Mouse (Mus musculus) lung, embryonic 14.5 days (tissue): Measurements from ENCODE around the gene Crybb1. TPM values are rescaled to one million over a fixed set of nuclear protein-coding genes. Genes with fewer than 3 reads are reported as not detected.

Experiments
- ATAC-seq: fragments of 200-750 bp; cut with Nextera tagmentation; 2 replicates; pipeline ENCODE4 v1.8.0; 2017; ENCODE audit warnings: mild to moderate bottlenecking, moderate TSS enrichment, moderate library complexity; ENCODE audit not compliant: insufficient read depth
- DNase-seq: peaks from one replicate; pipeline ENCODE4 v3.0.0-alpha.2; 2015
- H3K27ac ChIP-seq: fragments of 300-500 bp; sonication (generic); 2 replicates; pipeline ENCODE4 v1.5.1; 2014; ENCODE audit warnings: low read depth, mild to moderate bottlenecking, moderate library complexity
- H3K27me3 ChIP-seq: fragments of 300-500 bp; sonication (generic); 2 replicates; pipeline ENCODE4 v1.6.1; 2014; ENCODE audit warnings: low read length, control low read depth; ENCODE audit not compliant: insufficient read depth
- H3K36me3 ChIP-seq: fragments of 300-500 bp; sonication (generic); 2 replicates; pipeline ENCODE4 v1.6.1; 2014; ENCODE audit warnings: control low read depth; ENCODE audit not compliant: insufficient read depth
- H3K4me1 ChIP-seq: fragments of 300-500 bp; sonication (generic); 2 replicates; pipeline ENCODE4 v1.6.1; 2014; ENCODE audit warnings: antibody characterized with exemption, control low read depth; ENCODE audit not compliant: insufficient read depth
- H3K4me2 ChIP-seq: fragments of 300-500 bp; sonication (generic); 2 replicates; pipeline ENCODE4 v1.6.1; 2014; ENCODE audit warnings: mild to moderate bottlenecking
- H3K4me3 ChIP-seq: fragments of 300-500 bp; sonication (generic); 2 replicates; pipeline ENCODE4 v1.5.1; 2014; ENCODE audit warnings: low read depth, low read length
- H3K9ac ChIP-seq: fragments of 300-500 bp; sonication (generic); 2 replicates; pipeline ENCODE4 v1.6.1; 2014
- H3K9me3 ChIP-seq: fragments of 300-500 bp; sonication (generic); 2 replicates; pipeline ENCODE4 v1.6.1; 2016; ENCODE audit warnings: low read depth, low read length, control low read depth
- CTCF ChIP-seq: IDR thresholded peaks from 2 replicates; pipeline ENCODE4 v1.5.1; 2016; ENCODE audit warnings: antibody characterized with exemption, low read depth
- WGBS: fragments of 180-500 bp; shearing (Covaris S2); extraction: QIAGEN DNeasy Blood & Tissue Kit; methylation state at CpG from one replicate; pipeline ENCODE4 v1.1.7; 2014; 5-methylcytosine and 5-hydroxymethylcytosine counted together
- polyA plus RNA-seq: library from polyadenylated mRNA; unstranded; fragments of >200 nt; fragmentation: Nextera tagmentation; extraction: Ambion mirVana; gene quantifications from 2 replicates; pipeline ENCODE4 v1.2.1, GENCODE M21; 2014

Crybb1 gene
- polyA plus RNA-seq, 1 experiment from 2014 or later, result 2.0 TPM

- no peak overlapping the region for H3K9ac ChIP-seq
- H3K4me3 ChIP-seq, result no peak overlapping the region
- no peak overlapping the region for H3K27ac ChIP-seq
- no peaks in the 10 kb centered on the region for H3K9me3 ChIP-seq
- no peak for TF ChIP-seq CTCF
- 93% methylated on average over 7 of the region's 7 CpGs for WGBS
- H3K27me3 ChIP-seq, result no peaks in the 10 kb centered on the region
- H3K4me2 ChIP-seq, result no peak overlapping the region
- 0 out of 2 replicates have a peak, but pooled peaks cover 7% of the 10 kb centered on the region for H3K4me1 ChIP-seq
- DNase-seq (no peak), ATAC-seq (no peak)
- H3K36me3 ChIP-seq, result no peaks in the 10 kb centered on the region
Measured at GRCm38 (mm10) chr5:112285548-112286085, 30.0 kb downstream of the Crybb1 start.

GRCm38 (mm10) chr5:112286608-112286983 is 31.0 kb downstream of the Crybb1 start:
- ATAC-seq, result no peak

GRCm38 (mm10) chr5:112286984-112287641 is 31.5 kb downstream of the Crybb1 start:
- no peak for ATAC-seq
- no peak for TF ChIP-seq CTCF
- Histone ChIP-seq H3K4me3 (no peak overlapping the region), H3K27me3 (no peaks in the 10 kb centered on the region), H3K4me1 (0 out of 2 replicates have a peak, but pooled peaks cover 7% of the 10 kb centered on the region), H3K27ac (no peak overlapping the region), H3K9me3 (no peaks in the 10 kb centered on the region), H3K9ac (no peak overlapping the region), H3K36me3 (no peaks in the 10 kb centered on the region), H3K4me2 (no peak overlapping the region)
- 61% methylated on average over 11 of the region's 11 CpGs for WGBS
- no peak for DNase-seq

More at GRCm38 (mm10) chr5:112286608-112286983, 31.0 kb downstream of the Crybb1 start:
- Histone ChIP-seq H3K9ac (no peak overlapping the region), H3K27me3 (no peaks in the 10 kb centered on the region), H3K4me1 (0 out of 2 replicates have a peak, but pooled peaks cover 7% of the 10 kb centered on the region), H3K4me2 (no peak overlapping the region), H3K4me3 (no peak overlapping the region), H3K9me3 (no peaks in the 10 kb centered on the region), H3K27ac (no peak overlapping the region), H3K36me3 (no peaks in the 10 kb centered on the region)
- WGBS, result 64% methylated on average over 2 of the region's 2 CpGs
- DNase-seq, result no peak
- TF ChIP-seq CTCF, result no peak

- no peaks in the 10 kb centered on the region for H3K9me3 ChIP-seq
- ATAC-seq, result no peak
- 77% methylated on average over 2 of the region's 2 CpGs for WGBS
- DNase-seq, result no peak
- no peak overlapping the region for H3K4me2 ChIP-seq
- H3K36me3 ChIP-seq, result no peaks in the 10 kb centered on the region
- H3K4me1 ChIP-seq, result 0 out of 2 replicates have a peak, but pooled peaks cover 7% of the 10 kb centered on the region
- H3K27ac ChIP-seq, result no peak overlapping the region
- H3K4me3 ChIP-seq, result no peak overlapping the region
- no peak overlapping the region for H3K9ac ChIP-seq
- H3K27me3 ChIP-seq, result no peaks in the 10 kb centered on the region
- TF ChIP-seq CTCF, result no peak
Measured at GRCm38 (mm10) chr5:112287652-112288051, 32.0 kb downstream of the Crybb1 start.

- peak overlapping the region; percentile 19 for H3K4me2 ChIP-seq
- no peak overlapping the region for H3K4me3 ChIP-seq
- WGBS, result 59% methylated on average over 9 of the region's 9 CpGs
- ATAC-seq (no peak), DNase-seq (no peak)
- no peaks in the 10 kb centered on the region for H3K27me3 ChIP-seq
- no peaks in the 10 kb centered on the region for H3K9me3 ChIP-seq
- H3K27ac ChIP-seq, result no peak overlapping the region
- H3K36me3 ChIP-seq, result no peaks in the 10 kb centered on the region
- H3K4me1 ChIP-seq, result 0 out of 2 replicates have a peak, but pooled peaks cover 7% of the 10 kb centered on the region
- no peak overlapping the region for H3K9ac ChIP-seq
- no peak for TF ChIP-seq CTCF
Measured at GRCm38 (mm10) chr5:112288193-112289141, 32.9 kb downstream of the Crybb1 start.

GRCm38 (mm10) chr5:112289236-112289635 is 33.6 kb downstream of the Crybb1 start:
- Histone ChIP-seq H3K4me1 (0 out of 2 replicates have a peak, but pooled peaks cover 1% of the 10 kb centered on the region), H3K4me2 (peak overlapping the region; percentile 19), H3K4me3 (no peak overlapping the region), H3K9me3 (no peaks in the 10 kb centered on the region), H3K9ac (no peak overlapping the region), H3K27me3 (no peaks in the 10 kb centered on the region), H3K36me3 (no peaks in the 10 kb centered on the region), H3K27ac (no peak overlapping the region)
- WGBS, result 46% methylated on average over 8 of the region's 8 CpGs
- ATAC-seq (no peak), DNase-seq (peak; percentile 68)
- TF ChIP-seq CTCF, result no peak
